Mouse (Mus musculus) myocyte (in vitro differentiated cells): ENCODE data around the gene Nosip.
A peak's percentile ranks its signal among the peaks of the same experiment; 100 is the strongest.

Experiments used
- CEBPB ChIP-seq: IDR thresholded peaks from 2 replicates; pipeline ENCODE4 v1.6.1; 2011; ENCODE audit warnings: mild to moderate bottlenecking, moderate library complexity; ENCODE audit not compliant: poor library complexity, insufficient read depth, severe bottlenecking
- E2F4 ChIP-seq: IDR thresholded peaks from one replicate; pipeline ENCODE4 v1.6.1; 2011; ENCODE audit warnings: mild to moderate bottlenecking, control low read depth, moderate library complexity; ENCODE audit not compliant: insufficient read depth
- MAX ChIP-seq: IDR thresholded peaks from one replicate; pipeline ENCODE4 v1.6.1; 2011; ENCODE audit warnings: low read depth, mild to moderate bottlenecking, control low read depth
- MYOD1 ChIP-seq, 3 experiments: IDR thresholded peaks; one replicate each; pipeline ENCODE4 v1.6.1; 2011; ENCODE audit warnings: control low read depth in 2 of 3, low read depth in 2 of 3, mild to moderate bottlenecking in 2 of 3, moderate library complexity in 1 of 3; ENCODE audit not compliant: insufficient read length in 2 of 3, control insufficient read depth in 1 of 3
- POLR2A ChIP-seq: IDR thresholded peaks from one replicate; pipeline ENCODE4 v1.6.1; 2011; ENCODE audit warnings: low read depth, mild to moderate bottlenecking, control low read depth, moderate library complexity; ENCODE audit not compliant: insufficient read length
- POLR2AphosphoS2 ChIP-seq: IDR thresholded peaks from one replicate; pipeline ENCODE4 v1.6.1; 2011; ENCODE audit warnings: low read depth, control low read depth; ENCODE audit not compliant: insufficient read length
- REST ChIP-seq: IDR thresholded peaks from one replicate; pipeline ENCODE4 v1.6.1; 2011; ENCODE audit warnings: mild to moderate bottlenecking, control low read depth, moderate library complexity; ENCODE audit not compliant: insufficient read depth, insufficient read length
- SRF ChIP-seq: IDR thresholded peaks from one replicate; pipeline ENCODE4 v1.6.1; 2011; ENCODE audit warnings: low read depth; ENCODE audit not compliant: control insufficient read depth, insufficient read length
- TCF12 ChIP-seq: IDR thresholded peaks from one replicate; pipeline ENCODE4 v1.6.1; 2011; ENCODE audit warnings: mild to moderate bottlenecking, control low read depth; ENCODE audit not compliant: poor library complexity, insufficient read depth, severe bottlenecking
- TCF3 ChIP-seq: IDR thresholded peaks from one replicate; pipeline ENCODE4 v1.6.1; 2011; ENCODE audit warnings: low read depth, control low read depth; ENCODE audit not compliant: insufficient read length

DNA sequence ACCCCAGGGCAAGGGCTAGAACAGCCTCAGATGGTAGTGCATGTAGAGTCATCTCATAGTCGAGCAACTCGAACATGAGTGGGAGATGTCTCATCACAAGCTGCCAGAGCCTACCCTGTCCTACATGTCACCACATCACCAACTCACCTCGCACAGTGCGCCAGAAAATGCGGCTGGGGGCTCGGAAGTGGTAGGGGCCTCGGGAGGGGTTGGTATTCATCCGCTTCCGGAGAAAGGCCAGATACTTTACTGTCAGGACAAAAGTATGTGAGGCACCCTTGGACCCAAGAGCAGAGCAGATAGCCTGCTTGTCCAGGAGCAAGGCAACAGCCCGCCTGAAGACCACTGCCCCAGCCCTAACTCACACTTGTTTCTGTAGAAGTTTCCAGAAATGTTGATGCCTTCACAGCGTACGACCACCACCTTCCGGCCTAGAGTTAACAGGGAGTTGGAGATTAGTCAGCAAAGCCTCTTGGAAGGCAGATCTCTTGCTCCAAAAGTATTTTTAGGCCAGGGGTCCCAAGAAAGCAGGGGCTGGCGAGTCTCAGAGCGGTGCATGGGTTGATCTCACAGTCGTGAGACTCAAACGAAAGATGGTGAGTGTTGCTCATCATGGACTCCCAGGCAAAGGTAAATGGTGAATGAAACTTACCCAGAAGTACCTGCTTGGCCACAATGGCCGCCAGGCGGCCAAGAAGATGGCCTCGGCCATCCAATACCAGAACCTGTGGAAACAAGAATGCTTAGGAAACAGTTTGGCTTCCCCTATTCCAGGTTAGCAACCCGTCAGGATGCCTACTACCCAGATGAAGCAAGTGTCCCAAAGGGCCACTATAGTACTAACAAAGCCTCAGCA is 64.8 kb downstream of the Nosip start:
- TF ChIP-seq CEBPB, result no peak
- no peak for TF ChIP-seq MAX
- no peak for TF ChIP-seq E2F4
- TF ChIP-seq POLR2A, result no peak
- no peak for TF ChIP-seq MYOD1 (IDR thresholded peaks at IDR 0.05; ENCODE audit: control insufficient read depth in 1 of 3, insufficient read length in 2 of 3, low read depth in 2 of 3)
- no peak for TF ChIP-seq REST
- TF ChIP-seq TCF3, result no peak
- peak; percentile 4 for TF ChIP-seq POLR2AphosphoS2
- TF ChIP-seq SRF, result no peak
- no peak for TF ChIP-seq TCF12
